Mouse (Mus musculus): Measurements from ENCODE around the gene Pigv. TPM values are rescaled to one million over a fixed set of nuclear protein-coding genes. Genes with fewer than 3 reads are reported as not detected.

Gene Pigv
- polyA plus RNA-seq, 1 experiment = 7.3 TPM

DNA sequence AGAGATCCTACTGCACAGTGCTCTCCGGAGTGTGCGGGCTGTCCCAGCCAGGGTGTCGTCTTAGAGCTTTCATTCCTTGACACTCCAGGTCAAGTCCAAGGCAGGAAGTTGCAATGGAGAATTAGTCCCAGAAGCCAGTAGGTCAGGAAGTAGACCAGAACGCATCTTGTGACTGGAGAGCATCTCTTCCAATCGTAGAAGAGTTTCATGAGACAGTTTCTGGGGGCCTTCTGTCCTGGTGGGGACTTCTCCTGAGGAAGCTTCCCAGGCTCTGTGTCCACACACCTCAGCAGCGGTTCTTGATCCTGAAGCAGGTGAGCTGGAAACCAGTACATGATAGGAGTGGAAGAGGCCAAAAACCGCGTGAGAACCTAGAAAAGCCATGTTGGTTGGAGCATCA is 10.0 kb downstream of the Pigv start:
- Histone ChIP-seq H3K4me3 (ENCODE audit: insufficient read depth, poor library complexity, severe bottlenecking) (no peak overlapping the region), H3K79me2 (ENCODE audit: control insufficient read depth, insufficient read depth) (peaks cover 9% of the 10 kb centered on the region), H3K79me3 (ENCODE audit: low read depth) (no peaks in the 10 kb centered on the region), H3K27me3 (ENCODE audit: control insufficient read depth, insufficient read depth, insufficient read length) (no peaks in the 10 kb centered on the region), H3K36me3 (ENCODE audit: control insufficient read depth, insufficient read depth) (no peaks in the 10 kb centered on the region), H3ac (ENCODE audit: control insufficient read depth, insufficient read length, low read depth) (no peak overlapping the region)
- TF ChIP-seq MYOG (IDR thresholded peaks at IDR 0.05; ENCODE audit: control insufficient read depth, extremely low read depth, insufficient read length) = no peak
- no peak for TF ChIP-seq USF1 (IDR thresholded peaks at IDR 0.05; ENCODE audit: low read depth)
- TF ChIP-seq CTCF (IDR thresholded peaks at IDR 0.05; ENCODE audit: control insufficient read depth, insufficient read depth, insufficient read length) = no peak
- no peak for TF ChIP-seq MAX (IDR thresholded peaks at IDR 0.05)
- TF ChIP-seq MYOD1 (IDR thresholded peaks at IDR 0.05; ENCODE audit: control insufficient read depth, insufficient read length, low read depth) = no peak
- no peak for TF ChIP-seq FOSL1 (IDR thresholded peaks at IDR 0.05; ENCODE audit: insufficient read depth, low read length, poor library complexity, severe bottlenecking)
- TF ChIP-seq CEBPB (IDR thresholded peaks at IDR 0.05; ENCODE audit: low read depth) = no peak

DNA sequence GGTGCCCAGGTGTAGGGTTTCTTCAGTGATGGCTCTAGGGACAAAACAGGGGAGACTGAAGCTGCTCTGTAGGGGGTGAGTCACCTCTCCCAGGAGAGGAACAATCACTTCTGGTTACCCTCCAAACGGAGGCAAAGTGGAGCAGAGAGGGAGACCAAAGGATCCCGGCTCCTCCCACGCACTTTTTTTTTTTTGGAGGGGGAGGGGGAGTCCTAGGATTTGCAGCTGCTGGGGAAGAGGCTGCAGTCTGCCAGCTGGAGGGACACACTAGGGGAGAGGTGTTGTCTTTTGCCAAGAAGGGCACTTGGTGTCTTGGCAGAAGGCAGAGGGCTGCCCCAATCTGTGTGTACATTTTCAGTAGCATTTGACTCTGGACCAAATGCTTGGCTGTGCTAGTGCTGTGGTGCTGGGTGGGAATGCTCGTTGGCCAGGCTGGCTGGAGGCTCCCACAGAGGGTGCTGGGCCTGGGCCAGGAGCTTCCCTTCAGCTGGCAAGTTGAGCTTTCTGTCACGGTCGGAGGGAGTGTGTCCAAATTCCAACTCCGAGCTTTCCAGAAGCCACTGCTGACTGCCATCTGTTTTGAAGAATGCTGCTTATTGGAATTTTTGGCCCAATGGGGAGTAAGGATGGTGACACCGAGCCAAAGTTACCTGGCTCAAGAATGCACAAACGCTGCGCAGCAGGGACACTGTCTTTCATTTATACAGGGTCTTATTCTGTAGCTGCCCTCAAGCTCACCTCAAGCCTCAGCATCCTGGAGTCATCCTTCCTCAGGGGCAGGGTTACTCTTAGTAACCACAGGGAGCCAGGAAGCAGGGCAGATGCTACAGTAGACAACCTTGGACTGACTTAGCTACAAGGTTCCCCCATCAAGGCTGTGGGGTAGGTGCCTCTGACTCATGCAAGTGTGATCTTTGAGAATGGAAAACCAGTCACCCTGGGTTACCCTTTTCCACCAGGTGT is 12.0 kb downstream of the Pigv start:
- H3K79me2 ChIP-seq (ENCODE audit: control insufficient read depth, insufficient read depth) = peaks cover 9% of the 10 kb centered on the region
- H3ac ChIP-seq (ENCODE audit: control insufficient read depth, insufficient read length, low read depth) = peak overlapping the region; percentile 51
- no peaks in the 10 kb centered on the region for H3K36me3 ChIP-seq (ENCODE audit: control insufficient read depth, insufficient read depth)
- peak overlapping the region; percentile 23 for H3K4me3 ChIP-seq (ENCODE audit: insufficient read depth, poor library complexity, severe bottlenecking)
- no peak for TF ChIP-seq CTCF (IDR thresholded peaks at IDR 0.05; ENCODE audit: control insufficient read depth, insufficient read depth, insufficient read length)
- no peak for TF ChIP-seq CEBPB (IDR thresholded peaks at IDR 0.05; ENCODE audit: low read depth)
- no peak for TF ChIP-seq USF1 (IDR thresholded peaks at IDR 0.05; ENCODE audit: low read depth)
- TF ChIP-seq MYOG (IDR thresholded peaks at IDR 0.05; ENCODE audit: control insufficient read depth, extremely low read depth, insufficient read length) = no peak
- peak; percentile 43 for TF ChIP-seq FOSL1 (IDR thresholded peaks at IDR 0.05; ENCODE audit: insufficient read depth, low read length, poor library complexity, severe bottlenecking)
- TF ChIP-seq MYOD1 (IDR thresholded peaks at IDR 0.05; ENCODE audit: control insufficient read depth, insufficient read length, low read depth) = peak; percentile 71
- peak; percentile 38 for TF ChIP-seq MAX (IDR thresholded peaks at IDR 0.05)
- H3K79me3 ChIP-seq (ENCODE audit: low read depth) = no peaks in the 10 kb centered on the region
- no peaks in the 10 kb centered on the region for H3K27me3 ChIP-seq (ENCODE audit: control insufficient read depth, insufficient read depth, insufficient read length)

DNA sequence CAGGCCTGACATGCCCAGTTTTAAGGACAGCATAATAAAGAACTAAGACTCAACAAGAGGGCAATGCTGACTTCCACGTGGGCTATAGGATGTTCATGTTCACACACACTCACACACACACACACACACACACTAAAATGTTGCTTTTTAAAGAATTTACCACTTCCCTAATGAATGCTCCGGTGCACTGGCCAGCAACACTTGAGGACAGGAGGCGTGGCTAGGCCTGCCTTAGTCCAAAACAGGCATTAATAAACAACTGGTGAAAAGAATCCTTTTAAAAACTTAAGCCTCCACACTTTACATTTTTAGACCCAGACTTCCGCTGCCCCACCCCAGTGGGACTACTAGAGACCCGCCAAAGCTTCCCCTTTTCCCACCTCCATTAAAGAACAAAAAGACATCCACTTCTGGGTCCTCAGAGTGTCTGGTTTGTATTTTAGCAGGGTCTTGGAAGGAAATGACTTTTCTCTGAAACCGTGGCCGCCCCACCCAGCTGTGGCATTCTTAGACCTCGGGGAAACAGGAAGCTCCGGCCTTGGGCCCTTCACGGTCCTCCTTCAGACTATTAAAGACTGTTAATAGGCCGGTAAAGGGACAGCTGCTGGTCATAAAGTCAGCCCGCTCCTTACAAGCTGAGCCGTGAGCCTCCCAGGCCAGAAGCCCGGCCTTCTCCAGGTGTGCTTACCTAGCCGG is 12.8 kb downstream of the Pigv start:
- H3K79me2 ChIP-seq (ENCODE audit: control insufficient read depth, insufficient read depth) = peaks cover 9% of the 10 kb centered on the region
- TF ChIP-seq CTCF (IDR thresholded peaks at IDR 0.05; ENCODE audit: control insufficient read depth, insufficient read depth, insufficient read length) (no peak), MYOD1 (IDR thresholded peaks at IDR 0.05; ENCODE audit: control insufficient read depth, insufficient read length, low read depth) (no peak), MYOG (IDR thresholded peaks at IDR 0.05; ENCODE audit: control insufficient read depth, extremely low read depth, insufficient read length) (no peak), USF1 (IDR thresholded peaks at IDR 0.05; ENCODE audit: low read depth) (no peak), MAX (IDR thresholded peaks at IDR 0.05) (no peak), FOSL1 (IDR thresholded peaks at IDR 0.05; ENCODE audit: insufficient read depth, low read length, poor library complexity, severe bottlenecking) (no peak), CEBPB (IDR thresholded peaks at IDR 0.05; ENCODE audit: low read depth) (no peak)
- H3K4me3 ChIP-seq (ENCODE audit: insufficient read depth, poor library complexity, severe bottlenecking) = peak overlapping the region; percentile 23
- no peaks in the 10 kb centered on the region for H3K36me3 ChIP-seq (ENCODE audit: control insufficient read depth, insufficient read depth)
- no peaks in the 10 kb centered on the region for H3K27me3 ChIP-seq (ENCODE audit: control insufficient read depth, insufficient read depth, insufficient read length)
- H3K79me3 ChIP-seq (ENCODE audit: low read depth) = no peaks in the 10 kb centered on the region
- peak overlapping the region; percentile 34 for H3ac ChIP-seq (ENCODE audit: control insufficient read depth, insufficient read length, low read depth)

DNA sequence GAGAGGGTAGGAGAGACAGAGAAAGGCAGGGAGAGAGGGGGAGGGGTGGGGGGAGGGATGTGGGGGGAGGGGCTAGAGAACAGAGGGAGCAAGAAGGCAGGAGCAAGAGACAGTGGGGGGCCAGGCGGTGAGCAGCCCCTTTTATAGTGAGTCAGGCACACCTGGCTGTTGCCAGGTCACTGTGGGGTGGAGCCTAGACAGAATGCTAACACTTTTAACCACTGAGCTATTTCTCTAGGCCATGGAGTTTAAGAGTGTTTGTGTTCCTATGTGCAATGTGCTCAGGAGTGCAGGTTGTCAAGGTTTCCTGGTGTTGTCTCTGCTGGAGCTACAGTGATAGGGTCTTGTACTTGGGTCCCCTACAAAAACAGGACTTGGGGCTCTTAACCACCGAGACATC is 13.7 kb downstream of the Pigv start:
- Histone ChIP-seq H3K4me3 (ENCODE audit: insufficient read depth, poor library complexity, severe bottlenecking) (no peak overlapping the region), H3K27me3 (ENCODE audit: control insufficient read depth, insufficient read depth, insufficient read length) (no peaks in the 10 kb centered on the region), H3K79me3 (ENCODE audit: low read depth) (no peaks in the 10 kb centered on the region), H3K79me2 (ENCODE audit: control insufficient read depth, insufficient read depth) (peaks cover 9% of the 10 kb centered on the region), H3ac (ENCODE audit: control insufficient read depth, insufficient read length, low read depth) (no peak overlapping the region), H3K36me3 (ENCODE audit: control insufficient read depth, insufficient read depth) (no peaks in the 10 kb centered on the region)
- TF ChIP-seq FOSL1 (IDR thresholded peaks at IDR 0.05; ENCODE audit: insufficient read depth, low read length, poor library complexity, severe bottlenecking) (no peak), USF1 (IDR thresholded peaks at IDR 0.05; ENCODE audit: low read depth) (no peak), MAX (IDR thresholded peaks at IDR 0.05) (no peak), MYOD1 (IDR thresholded peaks at IDR 0.05; ENCODE audit: control insufficient read depth, insufficient read length, low read depth) (no peak), MYOG (IDR thresholded peaks at IDR 0.05; ENCODE audit: control insufficient read depth, extremely low read depth, insufficient read length) (no peak), CEBPB (IDR thresholded peaks at IDR 0.05; ENCODE audit: low read depth) (no peak), CTCF (IDR thresholded peaks at IDR 0.05; ENCODE audit: control insufficient read depth, insufficient read depth, insufficient read length) (no peak)

DNA sequence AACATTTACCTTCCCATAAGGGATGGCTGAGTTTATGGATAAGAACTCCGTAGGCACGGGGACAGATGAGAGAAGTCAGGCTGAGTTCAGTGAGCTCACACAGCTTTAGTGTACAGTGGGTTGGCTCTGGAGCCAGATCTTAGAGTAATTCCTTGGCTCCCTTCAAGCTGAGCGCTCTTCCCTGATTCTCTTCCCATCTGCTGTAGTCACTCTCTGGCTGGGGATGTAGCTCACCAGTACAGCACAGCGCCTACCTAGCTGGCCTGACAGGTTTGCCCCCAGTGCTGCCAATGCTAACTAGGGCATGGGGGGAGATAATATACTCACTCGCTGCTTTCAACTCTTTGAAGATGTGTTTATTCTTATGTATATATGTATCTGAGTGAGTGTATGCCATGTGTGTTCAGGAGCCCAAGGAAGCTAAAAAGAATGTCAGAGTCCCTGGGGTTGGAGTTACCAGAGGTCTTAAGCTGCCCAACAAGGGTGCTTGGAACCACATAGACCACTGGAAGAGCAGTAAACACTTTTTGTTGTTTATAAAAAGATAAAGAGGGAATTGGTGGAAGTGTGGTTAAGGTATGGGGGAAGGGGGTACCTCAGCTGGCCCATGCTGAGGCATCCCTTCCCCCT is 14.5 kb downstream of the Pigv start:
- no peaks in the 10 kb centered on the region for H3K36me3 ChIP-seq (ENCODE audit: control insufficient read depth, insufficient read depth)
- H3K79me2 ChIP-seq (ENCODE audit: control insufficient read depth, insufficient read depth) = peaks cover 9% of the 10 kb centered on the region
- no peaks in the 10 kb centered on the region for H3K27me3 ChIP-seq (ENCODE audit: control insufficient read depth, insufficient read depth, insufficient read length)
- H3K4me3 ChIP-seq (ENCODE audit: insufficient read depth, poor library complexity, severe bottlenecking) = no peak overlapping the region
- no peak overlapping the region for H3ac ChIP-seq (ENCODE audit: control insufficient read depth, insufficient read length, low read depth)
- TF ChIP-seq CTCF (IDR thresholded peaks at IDR 0.05; ENCODE audit: control insufficient read depth, insufficient read depth, insufficient read length) (no peak), CEBPB (IDR thresholded peaks at IDR 0.05; ENCODE audit: low read depth) (no peak), MYOD1 (IDR thresholded peaks at IDR 0.05; ENCODE audit: control insufficient read depth, insufficient read length, low read depth) (no peak), MAX (IDR thresholded peaks at IDR 0.05) (no peak), USF1 (IDR thresholded peaks at IDR 0.05; ENCODE audit: low read depth) (no peak), MYOG (IDR thresholded peaks at IDR 0.05; ENCODE audit: control insufficient read depth, extremely low read depth, insufficient read length) (no peak), FOSL1 (IDR thresholded peaks at IDR 0.05; ENCODE audit: insufficient read depth, low read length, poor library complexity, severe bottlenecking) (no peak)
- no peaks in the 10 kb centered on the region for H3K79me3 ChIP-seq (ENCODE audit: low read depth)

Measured in C2C12 (cell line).